Mouse (Mus musculus): ENCODE measurements around the gene Hdac5. TPM values are rescaled to one million over a fixed set of nuclear protein-coding genes. Genes with fewer than 3 reads are reported as not detected.

Gene Hdac5
- polyA plus RNA-seq, 1 experiment from 2014 or later: 54.3 TPM

DNA sequence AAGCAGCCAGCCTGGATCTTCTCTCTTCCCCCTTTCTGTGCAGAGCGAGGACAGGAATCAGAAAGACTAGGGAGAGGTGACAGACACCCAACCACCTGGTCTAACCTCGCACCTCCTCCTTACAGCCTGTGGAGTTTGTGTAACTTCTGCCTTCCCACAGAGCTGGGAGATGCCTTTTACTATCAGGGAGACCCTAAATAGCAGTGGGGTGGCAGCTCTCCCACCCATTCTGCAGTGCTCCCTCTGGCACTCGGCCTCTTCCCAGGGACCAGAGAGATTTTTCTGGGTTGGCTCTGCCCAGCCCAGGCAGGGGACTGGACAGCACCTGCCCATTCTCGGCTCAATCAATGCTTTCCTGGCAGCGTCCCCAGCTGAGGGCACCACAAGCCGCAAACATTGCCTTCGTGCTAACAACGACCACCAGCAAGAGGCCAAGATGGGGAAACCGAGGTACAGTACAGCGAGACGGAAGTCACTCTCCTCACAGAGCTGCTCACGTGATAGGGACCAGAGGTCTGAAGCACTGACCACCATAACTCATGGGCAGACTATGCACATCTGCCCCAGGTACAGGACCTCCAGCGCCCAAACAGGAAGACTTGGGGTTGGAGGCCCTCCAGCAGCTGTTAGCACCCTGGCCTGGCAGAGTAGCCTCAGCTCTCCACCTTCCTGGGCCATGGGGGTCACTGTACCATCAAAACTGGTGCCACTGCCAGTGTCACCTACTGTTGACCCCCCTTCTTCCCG, 10.5 kb downstream of the Hdac5 start:
- peak overlapping the region; percentile 95 for H3K4me2 ChIP-seq (replicated peaks)
- H3K9ac ChIP-seq: peak overlapping the region; percentile 68; the same call in 1 of the 2 replicates
- ATAC-seq: no peak
- peaks cover 87% of the 10 kb centered on the region for H3K4me1 ChIP-seq (replicated peaks)
- 51% methylated on average over 14 of the region's 14 CpGs for WGBS
- H3K9me3 ChIP-seq: no peaks in the 10 kb centered on the region
- no peaks in the 10 kb centered on the region for H3K27me3 ChIP-seq (replicated peaks)
- H3K36me3 ChIP-seq: no peaks in the 10 kb centered on the region
- peak overlapping the region; percentile 51; the same call in 1 of the 2 replicates for H3K4me3 ChIP-seq (replicated peaks)
- peak overlapping the region; percentile 92 for H3K27ac ChIP-seq

DNA sequence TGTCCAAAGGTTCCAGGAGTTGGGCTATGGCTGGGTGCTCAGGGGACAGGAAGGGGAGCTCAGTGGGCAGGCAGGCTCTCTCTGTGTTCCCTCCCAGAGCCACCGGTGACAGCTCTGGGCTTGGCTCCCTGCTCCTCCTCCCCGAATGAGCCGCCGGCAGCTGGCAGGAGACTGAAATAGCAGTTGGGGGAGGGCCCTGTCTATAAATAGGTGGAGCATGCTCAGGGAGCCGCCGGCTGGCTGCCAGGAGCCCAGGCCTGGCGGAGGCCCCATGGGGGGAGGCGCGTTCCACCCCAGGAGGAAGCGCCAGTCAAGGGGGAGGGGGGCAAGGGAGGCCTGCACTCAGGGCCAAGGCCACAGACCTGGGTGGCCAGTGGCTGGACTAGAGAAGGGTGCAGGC, 11.2 kb downstream of the Hdac5 start:
- Histone ChIP-seq H3K4me2 (replicated peaks) (peak overlapping the region; percentile 95), H3K4me3 (replicated peaks) (peak overlapping the region; percentile 51), H3K9me3 (no peaks in the 10 kb centered on the region), H3K27me3 (replicated peaks) (no peaks in the 10 kb centered on the region), H3K27ac (peak overlapping the region; percentile 92), H3K36me3 (no peaks in the 10 kb centered on the region), H3K4me1 (replicated peaks) (peaks cover 87% of the 10 kb centered on the region), H3K9ac (peak overlapping the region; percentile 68)
- under 1% methylated on average over 10 of the region's 10 CpGs for WGBS
- ATAC-seq: peak; percentile 89

DNA sequence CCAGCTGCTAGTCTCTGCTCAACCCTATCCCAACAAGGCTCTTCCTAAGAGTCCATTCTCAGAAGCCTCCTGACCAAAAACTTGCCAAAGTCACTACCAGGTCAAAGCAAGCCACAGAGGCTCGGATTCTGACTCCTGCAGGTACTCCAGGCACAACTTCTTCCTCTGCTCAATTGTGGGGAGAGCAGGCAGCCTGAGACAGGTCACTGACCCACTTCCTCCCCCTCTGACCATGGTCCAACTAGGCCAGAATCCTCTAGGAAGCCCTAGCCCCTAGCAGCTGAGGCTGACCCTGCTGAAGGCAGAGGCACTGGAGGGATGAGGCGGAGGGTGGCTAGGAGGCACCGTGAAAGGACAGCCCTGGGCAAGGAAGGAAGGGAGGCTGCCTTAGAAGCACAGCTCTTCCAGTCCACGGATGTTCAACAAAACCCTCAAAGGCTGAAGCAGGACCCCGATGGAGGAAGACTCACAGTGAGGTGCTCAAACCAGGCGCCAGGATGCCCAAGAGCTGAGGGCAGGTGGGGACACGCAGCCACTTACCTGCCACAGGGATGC, 12.0 kb downstream of the Hdac5 start:
- WGBS: 49% methylated on average over 7 of the region's 7 CpGs
- Histone ChIP-seq H3K27me3 (replicated peaks) (no peaks in the 10 kb centered on the region), H3K27ac (peak overlapping the region; percentile 92), H3K9ac (peak overlapping the region; percentile 68), H3K4me2 (replicated peaks) (peak overlapping the region; percentile 95), H3K4me3 (replicated peaks) (peak overlapping the region; percentile 51), H3K4me1 (replicated peaks) (peaks cover 85% of the 10 kb centered on the region), H3K36me3 (no peaks in the 10 kb centered on the region), H3K9me3 (no peaks in the 10 kb centered on the region)
- no peak for ATAC-seq

DNA sequence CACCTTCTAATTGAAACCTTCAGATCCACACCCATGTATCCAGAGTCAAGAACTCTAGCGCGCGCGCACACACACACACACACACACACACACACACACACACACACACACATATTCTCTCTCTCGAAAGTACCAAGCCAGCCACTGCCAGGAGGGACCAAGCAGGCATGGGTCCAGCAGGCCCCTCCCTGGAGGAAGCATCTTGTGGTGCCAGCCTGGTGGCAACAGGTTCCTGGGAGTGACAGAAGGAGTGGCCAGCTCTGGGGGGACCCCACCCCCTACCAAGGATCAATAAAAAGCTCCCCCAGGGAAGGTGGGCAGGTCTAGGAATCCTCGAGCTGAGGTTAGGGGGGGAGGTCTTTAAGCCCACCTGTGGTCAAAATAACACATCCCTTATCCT, 12.6 kb downstream of the Hdac5 start:
- no peak for ATAC-seq
- Histone ChIP-seq H3K27me3 (replicated peaks) (no peaks in the 10 kb centered on the region), H3K9me3 (no peaks in the 10 kb centered on the region), H3K4me2 (replicated peaks) (peak overlapping the region; percentile 95), H3K4me1 (replicated peaks) (peaks cover 81% of the 10 kb centered on the region), H3K4me3 (replicated peaks) (peak overlapping the region; percentile 51), H3K9ac (peak overlapping the region; percentile 68), H3K27ac (peak overlapping the region; percentile 92), H3K36me3 (no peaks in the 10 kb centered on the region)
- 51% methylated on average over 6 of the region's 6 CpGs for WGBS

DNA sequence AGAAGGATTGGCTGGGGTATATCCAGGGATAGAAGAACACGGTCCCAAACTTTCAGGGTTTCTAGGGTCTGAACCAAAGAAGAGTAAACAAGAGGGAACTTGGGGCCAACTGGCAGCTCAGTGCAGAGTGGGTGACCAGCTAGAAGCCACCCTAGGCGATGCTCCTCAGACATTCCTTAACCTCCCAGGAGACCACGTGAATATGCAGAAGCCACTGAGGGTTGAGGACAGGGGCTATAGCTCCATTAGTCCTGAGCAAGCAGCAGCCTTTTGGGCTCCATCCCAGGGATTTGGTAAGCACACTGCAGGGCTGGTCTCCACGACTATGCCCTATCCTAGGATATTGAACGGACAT, 13.1 kb downstream of the Hdac5 start:
- WGBS: 33% methylated on average over 5 of the region's 5 CpGs
- Histone ChIP-seq H3K4me1 (replicated peaks) (peaks cover 80% of the 10 kb centered on the region), H3K36me3 (no peaks in the 10 kb centered on the region), H3K4me3 (replicated peaks) (peak overlapping the region; percentile 51), H3K9me3 (no peaks in the 10 kb centered on the region), H3K27me3 (replicated peaks) (no peaks in the 10 kb centered on the region), H3K27ac (peak overlapping the region; percentile 92), H3K9ac (peak overlapping the region; percentile 22; the same call in 1 of the 2 replicates), H3K4me2 (replicated peaks) (peak overlapping the region; percentile 95)
- ATAC-seq: no peak; the same call in 1 of the 2 replicates

DNA sequence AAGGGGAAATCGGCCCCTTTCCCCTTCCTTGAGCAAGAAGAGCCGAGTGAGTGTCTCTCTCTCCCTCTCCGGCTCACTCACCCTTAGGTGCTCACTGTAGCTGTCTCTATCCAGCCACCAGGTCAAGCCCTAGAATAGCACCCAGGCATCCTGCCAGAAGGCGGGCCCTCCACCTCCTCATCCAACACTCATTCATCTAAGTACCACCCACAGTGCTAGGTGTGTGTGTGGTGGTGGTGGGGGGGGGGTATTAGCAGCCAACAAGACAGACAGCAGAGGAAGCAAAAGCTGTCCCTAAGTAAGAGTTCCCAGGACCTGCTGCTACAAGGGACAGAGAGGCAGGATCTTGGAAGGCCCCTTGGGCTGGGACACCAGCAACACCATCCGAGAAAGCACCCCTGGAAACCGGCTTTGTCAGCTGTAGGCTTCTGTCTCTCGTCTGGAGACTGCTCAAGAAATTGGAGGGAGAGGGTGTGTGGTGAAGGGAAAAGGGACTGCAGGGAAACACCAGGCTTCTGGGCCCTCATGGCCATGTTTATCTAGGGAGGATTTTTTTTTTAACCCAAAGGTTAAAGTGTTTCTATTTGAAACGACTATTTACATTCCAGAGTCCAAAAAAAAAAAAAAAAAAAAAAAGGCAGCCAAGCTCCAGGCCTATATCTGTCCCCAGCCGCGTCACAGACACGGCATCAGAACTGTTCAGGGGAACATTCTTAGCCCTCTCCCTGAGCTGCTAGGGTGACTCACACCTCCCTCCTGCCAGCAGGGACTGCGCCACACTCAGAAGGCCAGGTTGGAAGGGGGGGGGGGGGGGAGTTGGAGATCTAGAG, 13.7 kb downstream of the Hdac5 start:
- Histone ChIP-seq H3K4me3 (replicated peaks) (peak overlapping the region; percentile 51), H3K9ac (no peak overlapping the region; the same call in 1 of the 2 replicates), H3K9me3 (no peaks in the 10 kb centered on the region), H3K36me3 (no peaks in the 10 kb centered on the region), H3K4me1 (replicated peaks) (peaks cover 82% of the 10 kb centered on the region), H3K4me2 (replicated peaks) (peak overlapping the region; percentile 95), H3K27ac (peak overlapping the region; percentile 92), H3K27me3 (replicated peaks) (no peaks in the 10 kb centered on the region)
- 16% methylated on average over 12 of the region's 12 CpGs for WGBS
- peak; percentile 63 for ATAC-seq

DNA sequence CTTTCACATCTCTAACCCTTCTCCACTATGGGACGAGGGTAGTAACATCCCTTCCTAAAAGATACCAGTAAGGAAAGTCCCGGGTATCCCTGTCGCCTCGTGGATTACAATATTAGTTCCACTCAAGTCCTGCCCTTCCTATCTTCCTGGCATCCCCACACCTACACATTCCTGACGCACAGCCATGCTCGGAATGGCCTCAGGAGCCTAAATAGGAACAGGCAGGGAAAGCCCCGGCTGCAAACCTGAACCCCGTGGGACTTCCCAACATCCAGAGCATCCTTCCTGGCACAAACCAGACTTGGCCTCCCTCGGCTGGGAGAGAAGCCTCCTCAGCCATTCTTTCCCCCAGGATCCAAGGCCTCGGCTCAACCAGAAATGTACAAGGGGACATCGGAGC, 14.5 kb downstream of the Hdac5 start:
- ATAC-seq: no peak
- H3K27me3 ChIP-seq (replicated peaks): no peaks in the 10 kb centered on the region

DNA sequence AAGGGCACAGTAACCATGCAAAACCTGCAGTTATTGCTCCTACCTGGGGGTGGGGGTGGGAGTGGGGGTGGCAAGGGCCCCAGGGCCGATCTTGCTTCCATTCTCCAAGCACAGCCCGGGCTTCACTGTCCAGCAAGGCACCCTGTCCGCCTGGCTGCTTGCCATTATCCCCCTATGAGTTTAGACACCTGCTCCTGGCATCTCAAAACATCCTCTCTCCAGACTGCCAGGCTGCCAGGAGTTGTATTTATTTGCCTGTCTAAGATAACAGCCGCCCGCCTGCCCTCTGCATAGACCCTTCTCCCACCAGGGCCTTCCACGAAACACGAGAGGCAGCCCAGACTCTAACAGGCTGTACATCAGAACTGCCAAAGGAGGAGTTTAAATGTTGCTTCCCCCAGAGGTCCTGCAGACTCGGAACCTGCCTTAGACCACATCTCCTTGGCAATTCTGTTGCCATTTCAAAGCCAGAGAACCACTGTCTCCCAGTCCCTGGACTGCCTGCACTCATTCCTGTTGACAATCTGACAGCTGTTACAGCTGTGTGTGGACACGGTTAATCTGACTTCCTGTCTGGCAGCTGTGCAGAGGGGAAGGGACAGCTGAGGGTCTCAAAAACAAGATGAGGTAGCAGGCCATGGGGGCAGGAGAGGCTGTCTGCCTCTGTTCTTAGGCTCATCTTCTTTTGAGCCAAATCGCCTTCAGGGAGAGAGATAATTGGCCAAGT, 15.4 kb downstream of the Hdac5 start:
- Histone ChIP-seq H3K4me2 (replicated peaks) (peak overlapping the region; percentile 95), H3K27me3 (replicated peaks) (no peaks in the 10 kb centered on the region), H3K36me3 (no peaks in the 10 kb centered on the region), H3K4me3 (replicated peaks) (no peak overlapping the region), H3K9ac (no peak overlapping the region), H3K9me3 (no peaks in the 10 kb centered on the region), H3K27ac (peak overlapping the region; percentile 74), H3K4me1 (replicated peaks) (peaks cover 82% of the 10 kb centered on the region)
- ATAC-seq: no peak
- 27% methylated on average over 10 of the region's 10 CpGs for WGBS

More for the DNA sequence above, 14.5 kb downstream of the Hdac5 start:
- Histone ChIP-seq H3K4me2 (replicated peaks) (peak overlapping the region; percentile 95), H3K9me3 (no peaks in the 10 kb centered on the region), H3K4me1 (replicated peaks) (peaks cover 83% of the 10 kb centered on the region), H3K27ac (peak overlapping the region; percentile 74), H3K9ac (no peak overlapping the region; the same call in 1 of the 2 replicates), H3K36me3 (no peaks in the 10 kb centered on the region), H3K4me3 (replicated peaks) (peak overlapping the region; percentile 9)
- 61% methylated on average over 11 of the region's 11 CpGs for WGBS

DNA sequence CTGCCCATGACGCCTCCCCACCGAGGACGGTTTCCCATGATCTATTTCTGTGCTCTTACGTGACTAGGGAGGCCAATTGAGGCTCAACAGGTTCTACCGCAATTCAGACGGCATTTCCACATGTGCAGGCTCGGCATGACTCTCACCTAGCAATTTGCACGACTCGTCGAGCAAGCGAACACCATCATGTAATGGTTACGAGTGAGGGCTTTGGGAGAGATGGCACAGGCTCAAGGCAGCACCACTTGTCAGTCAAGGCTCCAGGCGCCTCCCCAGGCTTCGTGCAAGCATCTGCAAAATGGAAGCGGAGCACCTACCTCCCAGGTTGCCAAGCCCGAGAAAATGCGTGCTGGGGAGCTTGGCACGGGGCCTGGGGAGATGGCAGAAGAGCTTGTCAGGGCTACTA, 18.0 kb downstream of the Hdac5 start:
- Histone ChIP-seq H3K4me1 (replicated peaks) (peaks cover 80% of the 10 kb centered on the region), H3K4me2 (replicated peaks) (no peak overlapping the region), H3K27ac (no peak overlapping the region), H3K4me3 (replicated peaks) (no peak overlapping the region), H3K9me3 (no peaks in the 10 kb centered on the region), H3K36me3 (no peaks in the 10 kb centered on the region), H3K9ac (no peak overlapping the region), H3K27me3 (replicated peaks) (no peaks in the 10 kb centered on the region)
- ATAC-seq: no peak
- 59% methylated on average over 18 of the region's 18 CpGs for WGBS

DNA sequence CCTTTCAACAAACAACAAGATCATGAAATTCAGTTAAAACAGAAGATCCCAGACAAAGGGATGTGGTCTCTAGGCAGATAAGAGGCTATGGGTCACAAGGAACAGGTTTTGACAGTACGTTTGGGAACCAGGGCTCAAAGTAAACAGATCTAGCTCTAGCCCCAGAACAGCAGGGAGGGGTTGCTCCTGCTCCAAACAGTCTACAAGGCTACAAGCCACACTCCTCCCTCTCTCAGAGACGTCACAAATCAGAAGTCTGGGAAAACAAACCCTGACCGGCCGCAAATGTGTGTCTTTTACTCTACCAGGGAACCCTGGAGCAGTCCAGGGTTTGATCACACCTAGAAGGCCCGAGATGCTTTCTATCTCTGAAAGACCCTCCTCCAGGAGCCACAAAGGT, 19.0 kb downstream of the Hdac5 start:
- Histone ChIP-seq H3K9me3 (no peaks in the 10 kb centered on the region), H3K4me2 (replicated peaks) (0 out of 2 replicates have a peak overlapping the region, but pooled peaks have one; percentile 2), H3K27me3 (replicated peaks) (no peaks in the 10 kb centered on the region), H3K4me1 (replicated peaks) (peaks cover 74% of the 10 kb centered on the region), H3K9ac (no peak overlapping the region), H3K4me3 (replicated peaks) (no peak overlapping the region), H3K36me3 (peaks cover 7% of the 10 kb centered on the region), H3K27ac (no peak overlapping the region)
- 29% methylated on average over 5 of the region's 5 CpGs for WGBS
- ATAC-seq: no peak

DNA sequence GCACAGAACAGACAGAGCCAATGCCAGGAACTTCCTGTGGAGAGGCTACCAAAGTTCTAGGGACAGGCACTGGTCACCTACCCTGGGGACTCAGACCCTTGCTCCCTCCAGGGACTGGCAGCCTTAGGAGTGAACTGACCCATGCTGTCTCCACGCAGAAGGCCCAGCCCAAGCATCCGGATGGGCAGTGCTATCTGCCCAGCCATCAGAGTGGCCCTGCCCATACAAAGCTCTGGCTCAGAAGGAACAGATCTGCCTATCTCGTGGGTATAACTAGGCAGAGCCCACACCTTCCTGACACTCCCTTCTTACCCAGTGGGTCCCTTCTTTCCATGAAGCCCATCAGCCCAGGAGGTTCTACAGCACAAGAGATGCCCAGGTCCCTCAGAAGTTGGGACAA, 19.8 kb downstream of the Hdac5 start:
- WGBS: 73% methylated on average over 3 of the region's 3 CpGs
- no peaks in the 10 kb centered on the region for H3K9me3 ChIP-seq
- peaks cover 8% of the 10 kb centered on the region for H3K36me3 ChIP-seq
- ATAC-seq: no peak
- no peak overlapping the region for H3K9ac ChIP-seq
- no peak overlapping the region for H3K4me2 ChIP-seq (replicated peaks)
- peaks cover 66% of the 10 kb centered on the region for H3K4me1 ChIP-seq (replicated peaks)
- no peak overlapping the region for H3K4me3 ChIP-seq (replicated peaks)
- no peak overlapping the region for H3K27ac ChIP-seq
- H3K27me3 ChIP-seq (replicated peaks): no peaks in the 10 kb centered on the region

DNA sequence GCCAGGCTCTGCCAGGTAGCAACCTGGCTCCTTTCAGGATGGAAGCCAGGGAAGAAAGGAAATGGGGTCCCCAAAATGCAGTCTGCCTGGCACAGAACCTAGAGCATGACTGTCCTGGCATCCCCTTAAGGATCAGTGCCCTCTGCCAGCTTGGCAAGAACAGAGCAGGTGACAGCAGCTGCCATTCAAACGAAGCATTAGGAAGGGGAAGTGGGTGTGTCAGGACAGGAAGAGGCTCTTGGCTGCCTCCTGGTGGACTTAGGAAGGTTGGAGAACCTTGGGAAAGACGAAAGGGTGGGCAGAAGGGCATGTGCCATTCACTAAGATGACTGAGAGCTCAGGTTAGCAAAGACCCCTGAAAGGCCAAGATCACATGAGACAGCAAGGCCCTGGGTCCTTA, 20.2 kb downstream of the Hdac5 start:
- Histone ChIP-seq H3K4me1 (replicated peaks) (peaks cover 62% of the 10 kb centered on the region), H3K27me3 (replicated peaks) (no peaks in the 10 kb centered on the region), H3K36me3 (peaks cover 11% of the 10 kb centered on the region), H3K4me2 (replicated peaks) (no peak overlapping the region), H3K4me3 (replicated peaks) (no peak overlapping the region), H3K9me3 (no peaks in the 10 kb centered on the region), H3K27ac (no peak overlapping the region), H3K9ac (no peak overlapping the region)
- 35% methylated on average over 2 of the region's 2 CpGs for WGBS
- ATAC-seq: no peak

Measured in intestine, embryonic 15.5 days (tissue).